Mouse (Mus musculus) CH12.LX (cell line): ENCODE results near the gene Slc16a13. TPM values are rescaled to one million over a fixed set of nuclear protein-coding genes. Genes with fewer than 3 reads are reported as not detected.

ENCODE experiments used
- DNase-seq: peaks from one replicate; pipeline ENCODE4 v3.0.0-alpha.2; 2013; ENCODE audit errors: extremely low read depth
- H3K27ac ChIP-seq: 2 replicates; pipeline ENCODE4 v1.5.1; 2012; ENCODE audit warnings: low read depth, mild to moderate bottlenecking, control low read depth, moderate library complexity; ENCODE audit not compliant: insufficient read depth
- H3K27me3 ChIP-seq: replicated peaks from 2 replicates; pipeline ENCODE3; 2012; ENCODE audit warnings: inconsistent platforms
- H3K36me3 ChIP-seq, 2 experiments: replicated peaks in 1 of 2; 2 replicates each; pipeline versions ENCODE3 to v1.6.1; 2012; ENCODE audit warnings: inconsistent platforms in 1 of 2, low read length in 1 of 2, mild to moderate bottlenecking in 1 of 2, mixed read lengths in 1 of 2, moderate library complexity in 1 of 2; ENCODE audit not compliant: control insufficient read depth in 1 of 2, insufficient read depth in 1 of 2
- H3K4me1 ChIP-seq, 2 experiments: 2 replicates each; pipeline ENCODE4 v1.6.1; 2012; ENCODE audit warnings: inconsistent platforms in 1 of 2, moderate library complexity in 1 of 2; ENCODE audit not compliant: insufficient read depth in 2 of 2, control insufficient read depth in 1 of 2
- H3K4me2 ChIP-seq: 2 replicates; pipeline ENCODE4 v1.6.1; 2012; ENCODE audit warnings: low read depth, mild to moderate bottlenecking, control low read depth; ENCODE audit not compliant: poor library complexity, insufficient read depth, severe bottlenecking
- H3K4me3 ChIP-seq, 3 experiments: fragments of 150-350 bp in 1 of 3; sonication (generic) in 1 of 3; replicated peaks in 1 of 3; 2 replicates each; pipeline versions ENCODE3 to v1.5.1; 2011 to 2012; ENCODE audit warnings: low read depth in 2 of 3, low read length in 2 of 3, mild to moderate bottlenecking in 2 of 3, moderate library complexity in 2 of 3, control low read depth in 1 of 3, improper control_type of control experiment in 1 of 3, inconsistent platforms in 1 of 3, mixed read lengths in 1 of 3; ENCODE audit not compliant: poor library complexity in 1 of 3
- H3K79me2 ChIP-seq: replicated peaks from 2 replicates; pipeline ENCODE4 v1.6.1; 2012; ENCODE audit warnings: mild to moderate bottlenecking, moderate library complexity; ENCODE audit not compliant: control insufficient read depth, poor library complexity, insufficient read depth, severe bottlenecking; ENCODE audit errors: extremely low read depth
- H3K9ac ChIP-seq: 2 replicates; pipeline ENCODE4 v1.6.1; 2012; ENCODE audit warnings: low read depth, mild to moderate bottlenecking, control low read depth, moderate library complexity; ENCODE audit not compliant: insufficient read depth
- H3K9me3 ChIP-seq: replicated peaks from 2 replicates; pipeline ENCODE3; 2012; ENCODE audit warnings: low read length, inconsistent platforms, mixed read lengths
- CHD2 ChIP-seq: IDR thresholded peaks from 2 replicates; pipeline ENCODE4 v1.6.1; 2011; ENCODE audit warnings: low read length, improper control_type of control experiment
- CTCF ChIP-seq, 2 experiments: IDR thresholded peaks in 1 of 2; conservative IDR thresholded peaks in 1 of 2; 2 replicates each; pipeline ENCODE4 v1.5.1; 2011 to 2012; ENCODE audit warnings: low read depth in 2 of 2, low read length in 2 of 2, improper control_type of control experiment in 1 of 2, inconsistent platforms in 1 of 2, mild to moderate bottlenecking in 1 of 2, moderate library complexity in 1 of 2
- E2F4 ChIP-seq: IDR thresholded peaks from 2 replicates; pipeline ENCODE4 v1.6.1; 2011; ENCODE audit warnings: low read depth, low read length, improper control_type of control experiment; ENCODE audit not compliant: insufficient replicate concordance
- HCFC1 ChIP-seq: IDR thresholded peaks from 2 replicates; pipeline ENCODE4 v1.6.1; 2012; ENCODE audit warnings: low read depth, mild to moderate bottlenecking, inconsistent platforms, low read length, improper control_type of control experiment
- IRF4 ChIP-seq: IDR thresholded peaks from 2 replicates; pipeline ENCODE4 v1.6.1; 2014; ENCODE audit warnings: low read depth, mild to moderate bottlenecking, inconsistent platforms, low read length, improper control_type of control experiment
- MAFK ChIP-seq: IDR thresholded peaks from 2 replicates; pipeline ENCODE4 v1.6.1; 2011; ENCODE audit warnings: low read length, improper control_type of control experiment; ENCODE audit not compliant: insufficient replicate concordance
- MAX ChIP-seq: IDR thresholded peaks from 2 replicates; pipeline ENCODE4 v1.6.1; 2011; ENCODE audit warnings: low read length, improper control_type of control experiment
- MAZ ChIP-seq: IDR thresholded peaks from 2 replicates; pipeline ENCODE4 v1.6.1; 2012; ENCODE audit warnings: low read depth, mild to moderate bottlenecking, inconsistent platforms, low read length, improper control_type of control experiment, moderate library complexity
- MEF2A ChIP-seq: IDR thresholded peaks from 2 replicates; pipeline ENCODE4 v1.6.1; 2014; ENCODE audit warnings: low read depth, mild to moderate bottlenecking, inconsistent platforms, low read length, improper control_type of control experiment, borderline replicate concordance
- MXI1 ChIP-seq: IDR thresholded peaks from 2 replicates; pipeline ENCODE4 v1.6.1; 2011; ENCODE audit warnings: mild to moderate bottlenecking, low read depth, low read length, improper control_type of control experiment
- NELFE ChIP-seq: IDR thresholded peaks from 2 replicates; pipeline ENCODE4 v1.6.1; 2011; ENCODE audit warnings: low read depth, low read length, improper control_type of control experiment
- PAX5 ChIP-seq: IDR thresholded peaks from 2 replicates; pipeline ENCODE4 v1.6.1; 2012; ENCODE audit warnings: low read length, inconsistent platforms, mixed read lengths
- POLR2AphosphoS2 ChIP-seq: IDR thresholded peaks from 2 replicates; pipeline ENCODE4 v1.6.1; 2011; ENCODE audit warnings: low read depth, low read length, improper control_type of control experiment
- RAD21 ChIP-seq: IDR thresholded peaks from 2 replicates; pipeline ENCODE4 v1.6.1; 2011; ENCODE audit warnings: low read depth, mild to moderate bottlenecking, low read length, improper control_type of control experiment, moderate library complexity
- RCOR1 ChIP-seq: conservative IDR thresholded peaks from 2 replicates; pipeline ENCODE4 v1.6.1; 2012; ENCODE audit warnings: low read depth, mild to moderate bottlenecking, inconsistent platforms, low read length, improper control_type of control experiment
- SIN3A ChIP-seq: IDR thresholded peaks from 2 replicates; pipeline ENCODE4 v1.6.1; 2012; ENCODE audit warnings: low read length, improper control_type of control experiment, inconsistent platforms
- TBP ChIP-seq: conservative IDR thresholded peaks from 2 replicates; pipeline ENCODE4 v1.6.1; 2011; ENCODE audit warnings: low read depth, low read length, improper control_type of control experiment
- UBTF ChIP-seq: IDR thresholded peaks from 2 replicates; pipeline ENCODE4 v1.6.1; 2012; ENCODE audit warnings: low read depth, mild to moderate bottlenecking, inconsistent platforms, low read length, improper control_type of control experiment, moderate library complexity
- ZKSCAN1 ChIP-seq: IDR thresholded peaks from 2 replicates; pipeline ENCODE4 v1.6.1; 2012; ENCODE audit warnings: low read depth, inconsistent platforms, low read length, improper control_type of control experiment, borderline replicate concordance
- ZMIZ1 ChIP-seq: IDR thresholded peaks from 2 replicates; pipeline ENCODE4 v1.6.1; 2012; ENCODE audit warnings: low read depth, mild to moderate bottlenecking, inconsistent platforms, low read length, improper control_type of control experiment
- ZNF384 ChIP-seq: IDR thresholded peaks from 2 replicates; pipeline ENCODE4 v1.6.1; 2012; ENCODE audit warnings: low read depth, low read length, improper control_type of control experiment, inconsistent platforms
- dilution Hi-C: fragments of 300-500 bp; cut with MboI; formaldehyde crosslinking; loops from 2 replicates; pipeline ENCODE4 v1.14.3; 2020; ENCODE audit warnings: low sequenced_read_pairs; ENCODE audit not compliant: extremely low pct_unique_long_range_greater_than_20kb, extremely low pct_ligation_motif_present
- in situ Hi-C: fragments of 300-500 bp; cut with MboI; formaldehyde crosslinking; loops from 3 replicates; pipeline ENCODE4 v1.14.3; 2019; ENCODE audit warnings: low sequenced_read_pairs, low pct_ligation_motif_present, low pct_unique_long_range_greater_than_20kb, mixed read lengths
- polyA plus RNA-seq: library from polyadenylated mRNA; unstranded; fragments of >175 nt; gene quantifications from 2 replicates; pipeline ENCODE4 v1.2.1, GENCODE M21; 2012; ENCODE audit warnings: low read depth; ENCODE audit not compliant: insufficient read length
- total RNA-seq, 2 experiments: library from RNA; depleted of rRNA; stranded (reverse); fragments of 300-350 nt in 1 of 2; fragments of >200 nt in 1 of 2; gene quantifications; 2 replicates each; pipeline ENCODE4 v1.2.3; 2012 to 2014

Gene Slc16a13
- total and polyA plus RNA-seq, 3 experiments: 8.4 to 19.0 (median 12.0) TPM

DNA sequence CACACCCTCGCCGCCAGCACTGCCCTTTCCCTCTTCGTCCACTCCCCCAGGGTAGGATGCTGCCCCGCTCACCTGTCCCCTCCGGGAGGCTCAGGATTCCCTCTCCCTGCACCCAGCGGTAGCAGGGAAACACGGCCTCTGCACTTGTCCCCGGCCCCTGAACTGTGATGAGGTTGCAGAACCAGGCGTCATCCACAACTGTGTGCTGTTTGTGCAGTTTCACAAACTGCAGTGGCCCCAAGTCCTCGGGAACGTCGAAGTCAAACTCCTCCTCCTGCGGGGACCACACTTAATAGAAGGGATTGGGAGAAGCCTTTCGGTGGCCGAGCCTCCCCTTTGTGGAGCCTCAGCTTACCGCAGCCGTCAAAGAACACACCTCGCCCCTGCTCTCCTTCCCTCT, 33.5 kb upstream of the Slc16a13 start:
- no peaks in the 10 kb centered on the region for H3K36me3 ChIP-seq

GRCm38 (mm10) chr11:70251853-70252252, 31.0 kb upstream of the Slc16a13 start:
- in situ Hi-C loops (no loop called here), dilution Hi-C loops (no loop called here)
- Histone ChIP-seq H3K4me3 (no peak overlapping the region), H3K36me3 (no peaks in the 10 kb centered on the region), H3K4me1 (no peaks in the 10 kb centered on the region), H3K4me2 (no peak overlapping the region), H3K9ac (no peak overlapping the region), H3K27me3 (peaks cover 91% of the 10 kb centered on the region), H3K79me2 (no peaks in the 10 kb centered on the region), H3K9me3 (peaks cover 3% of the 10 kb centered on the region), H3K27ac (no peak overlapping the region)
- DNase-seq: no peak
- no peak for TF ChIP-seq MAX
- no peak for TF ChIP-seq POLR2AphosphoS2
- TF ChIP-seq RAD21: no peak
- TF ChIP-seq MAZ: no peak
- no peak for TF ChIP-seq NELFE
- no peak for TF ChIP-seq MAFK
- no peak for TF ChIP-seq MXI1
- no peak for TF ChIP-seq IRF4
- TF ChIP-seq SIN3A: no peak
- no peak for TF ChIP-seq CHD2
- no peak for TF ChIP-seq TBP
- no peak for TF ChIP-seq ZNF384
- TF ChIP-seq E2F4: no peak
- no peak for TF ChIP-seq UBTF

More for the DNA sequence above, 33.5 kb upstream of the Slc16a13 start:
- no peaks in the 10 kb centered on the region for H3K79me2 ChIP-seq
- no peaks in the 10 kb centered on the region for H3K4me1 ChIP-seq
- in situ Hi-C loops: no loop called here
- H3K4me3 ChIP-seq: no peak overlapping the region
- H3K4me2 ChIP-seq: no peak overlapping the region
- no peak for TF ChIP-seq PAX5
- DNase-seq: no peak
- peaks cover 89% of the 10 kb centered on the region for H3K27me3 ChIP-seq
- H3K9ac ChIP-seq: no peak overlapping the region
- H3K9me3 ChIP-seq: peaks cover 3% of the 10 kb centered on the region
- dilution Hi-C loops: no loop called here
- H3K27ac ChIP-seq: no peak overlapping the region

DNA sequence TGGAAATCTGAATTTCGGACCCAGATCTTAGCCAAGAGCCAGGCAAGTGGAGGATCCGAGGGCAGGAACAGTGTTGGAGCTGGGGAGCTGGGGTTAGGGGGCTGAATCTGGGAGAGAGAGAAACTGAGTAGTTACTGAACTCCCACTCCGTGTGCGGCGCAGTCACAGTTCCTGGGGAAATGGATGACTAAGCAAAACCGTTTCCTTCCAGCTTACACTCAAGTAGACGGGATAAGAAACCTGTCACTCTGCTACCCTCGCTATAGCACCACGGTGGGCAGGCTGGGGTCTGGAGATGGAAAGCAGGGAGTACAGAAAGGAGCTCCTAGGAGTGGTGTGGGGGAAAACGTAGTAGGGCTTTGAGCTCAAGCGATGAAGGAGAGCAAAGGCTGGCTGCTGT, 29.3 kb upstream of the Slc16a13 start:
- Histone ChIP-seq H3K4me1 (no peaks in the 10 kb centered on the region), H3K27ac (no peak overlapping the region), H3K27me3 (peaks cover 89% of the 10 kb centered on the region), H3K9me3 (no peaks in the 10 kb centered on the region), H3K4me2 (no peak overlapping the region), H3K36me3 (no peaks in the 10 kb centered on the region), H3K9ac (no peak overlapping the region), H3K4me3 (no peak overlapping the region), H3K79me2 (no peaks in the 10 kb centered on the region)
- no peak for TF ChIP-seq E2F4
- no peak for TF ChIP-seq POLR2AphosphoS2
- no peak for TF ChIP-seq ZMIZ1
- TF ChIP-seq CHD2: no peak
- TF ChIP-seq MXI1: no peak
- no peak for TF ChIP-seq HCFC1
- TF ChIP-seq CTCF (conservative IDR thresholded peaks at IDR 0.05 in 1 of 2, IDR thresholded peaks at IDR 0.05 in 1 of 2; ENCODE audit: low read depth in 2 of 2, low read length in 2 of 2): no peak
- no peak for TF ChIP-seq RCOR1
- no peak for TF ChIP-seq ZKSCAN1
- TF ChIP-seq MEF2A: no peak
- TF ChIP-seq MAFK: no peak
- no peak for TF ChIP-seq SIN3A
- dilution Hi-C loops (no loop called here), in situ Hi-C loops (no loop called here)
- DNase-seq: no peak
